Comparison of ENCODE assay signal across 12 mouse cellular contexts in genomic region chr7:73198069-73198468, GRCm38 (mm10).
A peak's percentile ranks its signal among the peaks of the same experiment; 100 is the strongest.
DNase-seq lines count a peak whose midpoint lies in the region; ATAC-seq and TF ChIP-seq lines count a peak whose summit lies in the region.
"Had no signal": no experiment of that assay in that cellular context is flagged by ENCODE, and none has a peak within 500 bp of the region (broad histone marks: within the 10 kb centered on the region; RNA-seq: fewer than 3 reads in every experiment).

No protein-coding gene starts in this region.

- peak in 1 of 2 experiments; percentile 7 for DNase-seq in layer of hippocampus, adult 2 months (ENCODE audit: low spot score in 2 of 2)
- DNase-seq in layer of hippocampus, adult 8-10 months (ENCODE audit: low spot score in 2 of 2), result no peak
- peak; percentile 49 for DNase-seq in brain, embryonic 14.5 days (ENCODE audit: low read depth)
- DNase-seq in hindbrain, embryonic 14.5 days (ENCODE audit: low spot score), result no peak
- no peak for DNase-seq in liver, postnatal 0 days
- DNase-seq: cerebellum, adult 9-10 months; forebrain, postnatal 0 days; heart, postnatal 14 days; kidney, adult 11 months; retina, postnatal 1 day had no signal

- H3K27ac ChIP-seq in layer of hippocampus, adult 2 months, result peak overlapping the region; percentile 84
- peak overlapping the region; percentile 75 for H3K27ac ChIP-seq in hindbrain, embryonic 14.5 days
- peak overlapping the region; percentile 86 for H3K27ac ChIP-seq in neural tube, embryonic 13.5 days (replicated peaks)
- no peak overlapping the region for H3K27ac ChIP-seq in liver, postnatal 0 days (ENCODE audit: low read depth)
- H3K27ac ChIP-seq in heart, embryonic 11.5 days (ENCODE audit: low read depth, low read length), result no peak overlapping the region

- H3K27me3 ChIP-seq in hindbrain, embryonic 14.5 days (ENCODE audit: control insufficient read depth, insufficient read depth, low read length), result no peaks in the 10 kb centered on the region
- H3K27me3 ChIP-seq in neural tube, embryonic 13.5 days, result no peaks in the 10 kb centered on the region
- no peaks in the 10 kb centered on the region for H3K27me3 ChIP-seq in liver, postnatal 0 days (ENCODE audit: insufficient read depth, low read length)
- no peaks in the 10 kb centered on the region for H3K27me3 ChIP-seq in heart, embryonic 11.5 days (ENCODE audit: control insufficient read depth, insufficient read depth, low read length)

- H3K9me3 ChIP-seq in hindbrain, embryonic 14.5 days (ENCODE audit: control insufficient read depth, low read length), result no peaks in the 10 kb centered on the region; the same call in 1 of the 2 replicates
- no peaks in the 10 kb centered on the region for H3K9me3 ChIP-seq in neural tube, embryonic 13.5 days
- no peaks in the 10 kb centered on the region for H3K9me3 ChIP-seq in liver, postnatal 0 days (ENCODE audit: low read length)
- H3K9me3 ChIP-seq in heart, embryonic 11.5 days (replicated peaks; ENCODE audit: control insufficient read depth, low read length), result peaks cover 9% of the 10 kb centered on the region

- WGBS in hindbrain, embryonic 14.5 days, result 68% methylated on average over 5 of the region's 5 CpGs
- WGBS in neural tube, embryonic 13.5 days, result 64% methylated on average over 5 of the region's 5 CpGs
- WGBS in liver, postnatal 0 days (ENCODE audit: insufficient replicate concordance), result 71% methylated on average over 5 of the region's 5 CpGs
- WGBS in heart, embryonic 11.5 days (ENCODE audit: insufficient replicate concordance), result 64% methylated on average over 5 of the region's 5 CpGs

- no peak for TF ChIP-seq EP300 in liver, postnatal 0 days (IDR thresholded peaks at IDR 0.05; ENCODE audit: low read depth)

- H3K4me3 ChIP-seq in layer of hippocampus, adult 2 months, result no peak overlapping the region
- no peak overlapping the region for H3K4me3 ChIP-seq in hindbrain, embryonic 14.5 days (replicated peaks; ENCODE audit: low read length)
- H3K4me3 ChIP-seq in neural tube, embryonic 13.5 days, result no peak overlapping the region
- no peak overlapping the region for H3K4me3 ChIP-seq in liver, postnatal 0 days (ENCODE audit: low read depth, low read length)
- H3K4me3 ChIP-seq in heart, embryonic 11.5 days (ENCODE audit: low read depth, low read length), result no peak overlapping the region

- no peak for TF ChIP-seq CTCF in layer of hippocampus, adult 2 months (conservative IDR thresholded peaks at IDR 0.05)
- no peak for TF ChIP-seq CTCF in brain, embryonic 14.5 days (IDR thresholded peaks at IDR 0.05; ENCODE audit: borderline replicate concordance, extremely low read depth, insufficient read depth, insufficient read length)
- no peak for TF ChIP-seq CTCF in liver, postnatal 0 days (IDR thresholded peaks at IDR 0.05; ENCODE audit: low read depth)

- no peak for ATAC-seq in hindbrain, embryonic 14.5 days (ENCODE audit: low FRiP score)
- no peak for ATAC-seq in neural tube, embryonic 13.5 days (ENCODE audit: low read depth)
- no peak for ATAC-seq in liver, postnatal 0 days
- no peak for ATAC-seq in heart, embryonic 11.5 days (replicated peaks; ENCODE audit: insufficient number of reproducible peaks, low FRiP score, low TSS enrichment)
- ATAC-seq: forebrain, postnatal 0 days had no signal

- H3K36me3 ChIP-seq in hindbrain, embryonic 14.5 days (replicated peaks; ENCODE audit: control insufficient read depth, insufficient read depth), result no peaks in the 10 kb centered on the region
- H3K36me3 ChIP-seq in neural tube, embryonic 13.5 days, result no peaks in the 10 kb centered on the region
- no peaks in the 10 kb centered on the region for H3K36me3 ChIP-seq in liver, postnatal 0 days (replicated peaks; ENCODE audit: insufficient read depth, low read length)
- H3K36me3 ChIP-seq in heart, embryonic 11.5 days (ENCODE audit: control insufficient read depth, insufficient read depth, low read length), result no peaks in the 10 kb centered on the region

- H3K4me2 ChIP-seq in hindbrain, embryonic 14.5 days (replicated peaks), result no peak overlapping the region
- no peak overlapping the region for H3K4me2 ChIP-seq in neural tube, embryonic 13.5 days
- no peak overlapping the region for H3K4me2 ChIP-seq in liver, postnatal 0 days (ENCODE audit: low read depth, low read length)
- no peak overlapping the region for H3K4me2 ChIP-seq in heart, embryonic 11.5 days

- H3K4me1 ChIP-seq in hindbrain, embryonic 14.5 days (replicated peaks; ENCODE audit: control insufficient read depth, insufficient read depth, low read length), result peaks cover under 1% of the 10 kb centered on the region
- H3K4me1 ChIP-seq in neural tube, embryonic 13.5 days (replicated peaks), result peaks cover 30% of the 10 kb centered on the region
- H3K4me1 ChIP-seq in liver, postnatal 0 days (ENCODE audit: insufficient read depth), result no peaks in the 10 kb centered on the region
- H3K4me1 ChIP-seq in heart, embryonic 11.5 days (ENCODE audit: control insufficient read depth, insufficient read depth, low read length), result no peaks in the 10 kb centered on the region

- TF ChIP-seq POLR2A in brain, embryonic 14.5 days (IDR thresholded peaks at IDR 0.05; ENCODE audit: borderline replicate concordance, extremely low read depth, insufficient read depth, insufficient read length, poor library complexity, severe bottlenecking), result no peak

- no peak overlapping the region for H3K9ac ChIP-seq in hindbrain, embryonic 14.5 days
- H3K9ac ChIP-seq in neural tube, embryonic 13.5 days, result no peak overlapping the region
- no peak overlapping the region for H3K9ac ChIP-seq in liver, postnatal 0 days (replicated peaks)
- H3K9ac ChIP-seq in heart, embryonic 11.5 days (ENCODE audit: low read depth, low read length), result no peak overlapping the region
- H3K9ac ChIP-seq: forebrain, postnatal 0 days had no signal

Comparison
In these comparisons a context has a peak if more than half of its experiments do, and no peak if none do; other contexts are left out.
1. H3K27ac ChIP-seq: peak in layer of hippocampus, adult 2 months (single experiment), hindbrain, embryonic 14.5 days (single experiment) and neural tube, embryonic 13.5 days (single experiment); none in liver, postnatal 0 days (single experiment) and heart, embryonic 11.5 days (single experiment).